Comparison of ENCODE assay signal across 12 mouse cellular contexts in the genomic region with DNA sequence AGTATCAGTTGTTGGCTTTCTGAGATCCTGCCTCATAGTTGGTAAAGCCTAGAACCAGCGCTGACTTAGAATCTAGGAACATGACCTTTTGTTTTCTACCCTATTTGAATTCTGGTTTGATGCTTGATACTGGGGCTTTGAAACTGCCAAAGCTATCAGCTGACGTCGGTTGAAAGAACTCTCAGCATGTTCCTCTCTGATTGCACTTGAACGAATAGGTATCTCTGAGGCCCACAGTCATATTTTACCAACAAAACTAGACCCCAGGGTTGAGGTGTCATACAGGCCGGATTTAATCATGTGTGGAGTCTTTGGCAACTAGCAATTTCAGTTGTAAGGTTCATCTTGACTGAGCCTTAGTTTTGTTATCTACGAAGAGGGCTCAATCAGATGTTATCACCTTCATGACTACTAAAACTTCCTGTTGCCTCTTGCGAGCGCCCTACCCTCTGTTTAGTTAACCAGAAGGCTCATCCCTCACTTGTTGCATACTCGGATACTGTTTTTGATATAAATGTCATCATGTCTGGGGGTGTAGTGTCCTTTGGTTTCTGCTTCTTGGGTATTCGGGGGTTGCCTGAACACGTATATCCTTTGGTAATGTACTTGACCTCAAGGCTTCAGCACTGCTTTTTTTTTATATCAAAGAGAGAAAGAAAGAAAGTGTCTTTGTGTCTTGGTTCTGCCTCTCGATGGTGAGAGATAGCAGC. TPM values are rescaled to one million over a fixed set of nuclear protein-coding genes. Genes with fewer than 3 reads are reported as not detected.
A peak's percentile ranks its signal among the peaks of the same experiment; 100 is the strongest.
DNase-seq lines count a peak whose midpoint lies in the region; ATAC-seq and TF ChIP-seq lines count a peak whose summit lies in the region.
"Had no signal": no experiment of that assay in that cellular context is flagged by ENCODE, and none has a peak within 500 bp of the region (broad histone marks: within the 10 kb centered on the region; RNA-seq: fewer than 3 reads in every experiment).

No protein-coding gene starts in this region.

- no peak for DNase-seq in embryonic facial prominence, embryonic 10.5 days (ENCODE audit: low spot score)
- DNase-seq in left cerebral cortex, adult 2 months (ENCODE audit: extremely low spot score in 1 of 2, low spot score in 2 of 2) = no peak
- DNase-seq in left cerebral cortex, adult 11 months (ENCODE audit: low spot score) = no peak
- peak; percentile 59 for DNase-seq in MEL (ENCODE audit: low read depth, low spot score)
- DNase-seq in liver, postnatal 0 days = no peak
- DNase-seq in forebrain, postnatal 0 days = no peak
- no peak for DNase-seq in hindbrain, embryonic 11.5 days (ENCODE audit: low spot score)
- DNase-seq: cerebellum, adult 11 months had no signal

- no peak for TF ChIP-seq RAD21 in MEL (IDR thresholded peaks at IDR 0.05; ENCODE audit: low read depth, low read length)

- WGBS in embryonic facial prominence, embryonic 15.5 days = 82% methylated on average over 12 of the region's 12 CpGs
- WGBS in embryonic facial prominence, embryonic 10.5 days = 90% methylated on average over 12 of the region's 12 CpGs
- 62% methylated on average over 12 of the region's 12 CpGs for WGBS in liver, postnatal 0 days (ENCODE audit: insufficient replicate concordance)
- 82% methylated on average over 12 of the region's 12 CpGs for WGBS in forebrain, postnatal 0 days
- WGBS in hindbrain, embryonic 11.5 days = 91% methylated on average over 12 of the region's 12 CpGs

- no peak for TF ChIP-seq CTCF in left cerebral cortex, adult 2 months (IDR thresholded peaks at IDR 0.05)
- TF ChIP-seq CTCF in MEL (IDR thresholded peaks at IDR 0.05 in 2 of 3, conservative IDR thresholded peaks at IDR 0.05 in 1 of 3; ENCODE audit: control insufficient read depth in 1 of 3, insufficient read depth in 1 of 3, low read depth in 2 of 3, low read length in 3 of 3, poor library complexity in 1 of 3, severe bottlenecking in 1 of 3) = no peak
- no peak for TF ChIP-seq CTCF in liver, postnatal 0 days (IDR thresholded peaks at IDR 0.05; ENCODE audit: low read depth)
- no peak for TF ChIP-seq CTCF in forebrain, postnatal 0 days (IDR thresholded peaks at IDR 0.05; ENCODE audit: low read depth)

- peaks cover 25% of the 10 kb centered on the region for H3K36me3 ChIP-seq in embryonic facial prominence, embryonic 15.5 days
- H3K36me3 ChIP-seq in embryonic facial prominence, embryonic 10.5 days (replicated peaks) = peaks cover 26% of the 10 kb centered on the region; the same call in 1 of the 2 replicates
- H3K36me3 ChIP-seq in MEL (ENCODE audit: control insufficient read depth in 1 of 2, insufficient read depth in 2 of 2, low read length in 2 of 2) = peaks cover 0 to 31% of the 10 kb centered on the region in 2 experiments; a peak in 3 of 4 replicates
- peaks cover 8% of the 10 kb centered on the region; the same call in 1 of the 2 replicates for H3K36me3 ChIP-seq in liver, postnatal 0 days (replicated peaks; ENCODE audit: insufficient read depth, low read length)
- H3K36me3 ChIP-seq in forebrain, postnatal 0 days (ENCODE audit: insufficient read depth) = peaks cover 21% of the 10 kb centered on the region
- no peaks in the 10 kb centered on the region for H3K36me3 ChIP-seq in hindbrain, embryonic 11.5 days (ENCODE audit: control insufficient read depth, insufficient read depth, low read length)

- intact Hi-C loops in left cerebral cortex, adult 2 months (cut with DNase I) = no loop called here

- H3K79me2 ChIP-seq in MEL (ENCODE audit: control insufficient read depth, insufficient read depth, low read length, poor library complexity) = no peaks in the 10 kb centered on the region

- no peak overlapping the region for H3K4me2 ChIP-seq in embryonic facial prominence, embryonic 15.5 days (replicated peaks)
- no peak overlapping the region for H3K4me2 ChIP-seq in liver, postnatal 0 days (ENCODE audit: low read depth, low read length)
- H3K4me2 ChIP-seq in forebrain, postnatal 0 days (ENCODE audit: low read depth) = no peak overlapping the region
- no peak overlapping the region for H3K4me2 ChIP-seq in hindbrain, embryonic 11.5 days (replicated peaks; ENCODE audit: low read depth, low read length)

- H3K9ac ChIP-seq in embryonic facial prominence, embryonic 15.5 days = no peak overlapping the region
- H3K9ac ChIP-seq in MEL (ENCODE audit: control insufficient read depth, low read depth, low read length, poor library complexity, severe bottlenecking) = no peak overlapping the region
- no peak overlapping the region for H3K9ac ChIP-seq in liver, postnatal 0 days (replicated peaks)
- H3K9ac ChIP-seq in forebrain, postnatal 0 days = no peak overlapping the region
- H3K9ac ChIP-seq in hindbrain, embryonic 11.5 days (ENCODE audit: low read depth, low read length) = no peak overlapping the region

- ATAC-seq in embryonic facial prominence, embryonic 15.5 days (ENCODE audit: insufficient number of reproducible peaks, low FRiP score, low TSS enrichment, low read depth) = no peak
- no peak for ATAC-seq in liver, postnatal 0 days
- ATAC-seq in forebrain, postnatal 0 days = no peak
- no peak for ATAC-seq in hindbrain, embryonic 11.5 days (ENCODE audit: low FRiP score)

- peak overlapping the region; percentile 28; the same call in 1 of the 2 replicates for H3K27ac ChIP-seq in embryonic facial prominence, embryonic 15.5 days (replicated peaks)
- no peak overlapping the region; the same call in 1 of the 2 replicates for H3K27ac ChIP-seq in embryonic facial prominence, embryonic 10.5 days (replicated peaks)
- peak overlapping the region; percentile 64 for H3K27ac ChIP-seq in left cerebral cortex, adult 2 months
- peak overlapping the region; percentile 28 for H3K27ac ChIP-seq in MEL (ENCODE audit: control insufficient read depth, low read depth, low read length)
- H3K27ac ChIP-seq in liver, postnatal 0 days (ENCODE audit: low read depth) = peak overlapping the region; percentile 55
- H3K27ac ChIP-seq in forebrain, postnatal 0 days (ENCODE audit: low read depth, low read length) = no peak overlapping the region
- H3K27ac ChIP-seq in hindbrain, embryonic 11.5 days (ENCODE audit: low read depth, low read length) = no peak overlapping the region

- H3K27me3 ChIP-seq in embryonic facial prominence, embryonic 15.5 days = no peaks in the 10 kb centered on the region
- H3K27me3 ChIP-seq in embryonic facial prominence, embryonic 10.5 days (replicated peaks; ENCODE audit: low read depth, poor library complexity, severe bottlenecking) = no peaks in the 10 kb centered on the region
- no peaks in the 10 kb centered on the region for H3K27me3 ChIP-seq in MEL (ENCODE audit: control insufficient read depth in 1 of 2, insufficient read depth in 2 of 2, low read length in 2 of 2)
- no peaks in the 10 kb centered on the region for H3K27me3 ChIP-seq in liver, postnatal 0 days (ENCODE audit: insufficient read depth, low read length)
- no peaks in the 10 kb centered on the region for H3K27me3 ChIP-seq in forebrain, postnatal 0 days (ENCODE audit: insufficient read depth, low read length)
- no peaks in the 10 kb centered on the region for H3K27me3 ChIP-seq in hindbrain, embryonic 11.5 days (ENCODE audit: control insufficient read depth, insufficient read depth, low read length)

- no peak for TF ChIP-seq POLR2A in MEL (IDR thresholded peaks at IDR 0.05; ENCODE audit: control insufficient read depth in 1 of 2, insufficient read depth in 1 of 2, low read depth in 1 of 2, low read length in 2 of 2, poor library complexity in 1 of 2)

- no peak overlapping the region for H3K4me3 ChIP-seq in embryonic facial prominence, embryonic 15.5 days (replicated peaks)
- no peak overlapping the region for H3K4me3 ChIP-seq in embryonic facial prominence, embryonic 10.5 days
- H3K4me3 ChIP-seq in left cerebral cortex, adult 2 months = no peak overlapping the region
- no peak overlapping the region for H3K4me3 ChIP-seq in MEL (ENCODE audit: control insufficient read depth in 1 of 2, insufficient read depth in 1 of 2, low read depth in 2 of 2, low read length in 2 of 2)
- H3K4me3 ChIP-seq in liver, postnatal 0 days (ENCODE audit: low read depth, low read length) = no peak overlapping the region
- no peak overlapping the region for H3K4me3 ChIP-seq in forebrain, postnatal 0 days (ENCODE audit: low read depth, low read length)
- H3K4me3 ChIP-seq in hindbrain, embryonic 11.5 days (ENCODE audit: low read depth, low read length) = no peak overlapping the region
- H3K4me3 ChIP-seq: myocyte had no signal

- TF ChIP-seq EP300 in MEL (IDR thresholded peaks at IDR 0.05; ENCODE audit: low read depth in 1 of 2, low read length in 2 of 2) = peak; percentile 52 to 54; a peak in 3 of 4 replicates
- TF ChIP-seq EP300 in liver, postnatal 0 days (IDR thresholded peaks at IDR 0.05; ENCODE audit: low read depth) = no peak

- no peaks in the 10 kb centered on the region for H3K9me3 ChIP-seq in embryonic facial prominence, embryonic 15.5 days (replicated peaks)
- no peaks in the 10 kb centered on the region for H3K9me3 ChIP-seq in embryonic facial prominence, embryonic 10.5 days
- H3K9me3 ChIP-seq in MEL (replicated peaks; ENCODE audit: insufficient read depth, low read length) = no peaks in the 10 kb centered on the region
- no peaks in the 10 kb centered on the region for H3K9me3 ChIP-seq in liver, postnatal 0 days (ENCODE audit: low read length)
- no peaks in the 10 kb centered on the region for H3K9me3 ChIP-seq in forebrain, postnatal 0 days (ENCODE audit: low read length)
- H3K9me3 ChIP-seq in hindbrain, embryonic 11.5 days (ENCODE audit: control insufficient read depth, low read length) = no peaks in the 10 kb centered on the region

- H3K4me1 ChIP-seq in embryonic facial prominence, embryonic 15.5 days = 0 out of 2 replicates have a peak, but pooled peaks cover 14% of the 10 kb centered on the region
- H3K4me1 ChIP-seq in embryonic facial prominence, embryonic 10.5 days = 0 out of 2 replicates have a peak, but pooled peaks cover 5% of the 10 kb centered on the region
- H3K4me1 ChIP-seq in MEL (ENCODE audit: control insufficient read depth in 1 of 2, insufficient read depth in 2 of 2, low read length in 2 of 2) = peaks cover 22 to 30% of the 10 kb centered on the region in 2 experiments
- H3K4me1 ChIP-seq in liver, postnatal 0 days (ENCODE audit: insufficient read depth) = peaks cover 6% of the 10 kb centered on the region; the same call in 1 of the 2 replicates
- no peaks in the 10 kb centered on the region for H3K4me1 ChIP-seq in forebrain, postnatal 0 days (ENCODE audit: insufficient read depth)
- no peaks in the 10 kb centered on the region for H3K4me1 ChIP-seq in hindbrain, embryonic 11.5 days (replicated peaks; ENCODE audit: control insufficient read depth, insufficient read depth, low read length)

RNA-seq across cellular contexts. Expression of a gene that starts 14.9 kb away (rescaled TPM):
- polyA plus RNA-seq in embryonic facial prominence, embryonic 15.5 days (2015; fragmentation: Nextera tagmentation; extraction: Ambion mirVana) = 13.1 and 14.0 TPM in 2 replicates
- polyA plus RNA-seq in embryonic facial prominence, embryonic 10.5 days (2016; fragmentation: Nextera tagmentation; extraction: Ambion mirVana) = 2.2 and 2.4 TPM in 2 replicates
- total RNA-seq in left cerebral cortex, adult 2 months (2021) = 1 to 10 TPM; 3.9 to 4.2 TPM
- total RNA-seq in MEL (2012; rRNA removed) = 6.6 and 7.1 TPM in 2 replicates
- 10 to 100 TPM in 1 of 2 experiments, not detected in 1; 11.8 TPM for polyA plus RNA-seq in MEL (2012; ENCODE audit: insufficient read depth in 1 of 2, insufficient read length in 2 of 2, low read depth in 1 of 2, low replicate concordance in 2 of 2, missing spikeins in 1 of 2)
- 1.8 and 2.0 TPM in 2 replicates for polyA plus RNA-seq in liver, postnatal 0 days (2015; fragmentation: Nextera tagmentation; extraction: Ambion mirVana)
- total RNA-seq in forebrain, postnatal 0 days (2014; rRNA removed) = 5.0 and 6.9 TPM in 2 replicates
- polyA plus RNA-seq in forebrain, postnatal 0 days (2015; fragmentation: Nextera tagmentation; extraction: Ambion mirVana) = 4.2 and 4.9 TPM in 2 replicates
- 2.1 and 3.4 TPM in 2 replicates for polyA plus RNA-seq in hindbrain, embryonic 11.5 days (2014; fragmentation: Nextera tagmentation; extraction: Ambion mirVana)

RNA-seq across cellular contexts. Expression of a gene that starts 16.6 kb away (rescaled TPM):
- polyA plus RNA-seq in embryonic facial prominence, embryonic 15.5 days (2015; fragmentation: Nextera tagmentation; extraction: Ambion mirVana) = 56.1 and 56.2 TPM in 2 replicates
- 27.4 and 31.0 TPM in 2 replicates for polyA plus RNA-seq in embryonic facial prominence, embryonic 10.5 days (2016; fragmentation: Nextera tagmentation; extraction: Ambion mirVana)
- total RNA-seq in left cerebral cortex, adult 2 months (2021) = 10 to 100 TPM; 35.3 to 36.6 TPM
- 26.3 and 27.4 TPM in 2 replicates for total RNA-seq in MEL (2012; rRNA removed)
- 10 to 100 TPM in 1 of 2 experiments, not detected in 1; 23.0 TPM for polyA plus RNA-seq in MEL (2012; ENCODE audit: insufficient read depth in 1 of 2, insufficient read length in 2 of 2, low read depth in 1 of 2, low replicate concordance in 2 of 2, missing spikeins in 1 of 2)
- 5.6 and 7.0 TPM in 2 replicates for polyA plus RNA-seq in liver, postnatal 0 days (2015; fragmentation: Nextera tagmentation; extraction: Ambion mirVana)
- 41.9 and 42.0 TPM in 2 replicates for total RNA-seq in forebrain, postnatal 0 days (2014; rRNA removed)
- 33.1 and 37.6 TPM in 2 replicates for polyA plus RNA-seq in forebrain, postnatal 0 days (2015; fragmentation: Nextera tagmentation; extraction: Ambion mirVana)
- polyA plus RNA-seq in hindbrain, embryonic 11.5 days (2014; fragmentation: Nextera tagmentation; extraction: Ambion mirVana) = 13.8 and 17.6 TPM in 2 replicates

RNA-seq across cellular contexts. Expression of a gene that starts 33.1 kb away (rescaled TPM):
- polyA plus RNA-seq in embryonic facial prominence, embryonic 15.5 days (2015; fragmentation: Nextera tagmentation; extraction: Ambion mirVana) = 0.20 and 0.21 TPM in 2 replicates
- not detected in 2 replicates for polyA plus RNA-seq in embryonic facial prominence, embryonic 10.5 days (2016; fragmentation: Nextera tagmentation; extraction: Ambion mirVana)
- total RNA-seq in left cerebral cortex, adult 2 months (2021) = not detected
- 11.2 and 15.4 TPM in 2 replicates for total RNA-seq in MEL (2012; rRNA removed)
- polyA plus RNA-seq in MEL (2012; ENCODE audit: insufficient read depth in 1 of 2, insufficient read length in 2 of 2, low read depth in 1 of 2, low replicate concordance in 2 of 2, missing spikeins in 1 of 2) = 10 to 100 TPM in 1 of 2 experiments, not detected in 1; 10.6 TPM
- 0.58 and 1.3 TPM in 2 replicates for polyA plus RNA-seq in liver, postnatal 0 days (2015; fragmentation: Nextera tagmentation; extraction: Ambion mirVana)
- total RNA-seq in forebrain, postnatal 0 days (2014; rRNA removed) = 0.05 TPM in 1 of 2 replicates, not detected in the other
- 0.13 and 0.14 TPM in 2 replicates for polyA plus RNA-seq in forebrain, postnatal 0 days (2015; fragmentation: Nextera tagmentation; extraction: Ambion mirVana)
- not detected in 2 replicates for polyA plus RNA-seq in hindbrain, embryonic 11.5 days (2014; fragmentation: Nextera tagmentation; extraction: Ambion mirVana)
- total RNA-seq: gastrocnemius, postnatal 14 days; layer of hippocampus, adult 18-20 months had no signal
- polyA plus RNA-seq: myocyte had no signal

RNA-seq across cellular contexts. Expression of a gene that starts 43.0 kb away (rescaled TPM):
- 50.5 and 57.7 TPM in 2 replicates for polyA plus RNA-seq in embryonic facial prominence, embryonic 15.5 days (2015; fragmentation: Nextera tagmentation; extraction: Ambion mirVana)
- polyA plus RNA-seq in embryonic facial prominence, embryonic 10.5 days (2016; fragmentation: Nextera tagmentation; extraction: Ambion mirVana) = 102 and 105 TPM in 2 replicates
- 10 to 100 TPM; 63.8 to 67.4 TPM for total RNA-seq in left cerebral cortex, adult 2 months (2021)
- 64.9 and 77.0 TPM in 2 replicates for total RNA-seq in MEL (2012; rRNA removed)
- 100 to 1,000 TPM in 1 of 2 experiments, 10 to 100 TPM in 1; 32.1 to 101 TPM for polyA plus RNA-seq in MEL (2012; ENCODE audit: insufficient read depth in 1 of 2, insufficient read length in 2 of 2, low read depth in 1 of 2, low replicate concordance in 2 of 2, missing spikeins in 1 of 2)
- polyA plus RNA-seq in liver, postnatal 0 days (2015; fragmentation: Nextera tagmentation; extraction: Ambion mirVana) = 8.5 and 8.8 TPM in 2 replicates
- total RNA-seq in forebrain, postnatal 0 days (2014; rRNA removed) = 46.7 and 54.4 TPM in 2 replicates
- 30.6 and 34.6 TPM in 2 replicates for polyA plus RNA-seq in forebrain, postnatal 0 days (2015; fragmentation: Nextera tagmentation; extraction: Ambion mirVana)
- 80.7 and 81.1 TPM in 2 replicates for polyA plus RNA-seq in hindbrain, embryonic 11.5 days (2014; fragmentation: Nextera tagmentation; extraction: Ambion mirVana)

RNA-seq across cellular contexts. Expression of a gene that starts 43.1 kb away (rescaled TPM):
- 14.4 and 16.6 TPM in 2 replicates for polyA plus RNA-seq in embryonic facial prominence, embryonic 15.5 days (2015; fragmentation: Nextera tagmentation; extraction: Ambion mirVana)
- polyA plus RNA-seq in embryonic facial prominence, embryonic 10.5 days (2016; fragmentation: Nextera tagmentation; extraction: Ambion mirVana) = 7.2 and 8.0 TPM in 2 replicates
- 10 to 100 TPM; 16.4 to 17.9 TPM for total RNA-seq in left cerebral cortex, adult 2 months (2021)
- 1.8 and 2.0 TPM in 2 replicates for total RNA-seq in MEL (2012; rRNA removed)
- 1 to 10 TPM in 1 of 2 experiments, not detected in 1; 2.9 TPM for polyA plus RNA-seq in MEL (2012; ENCODE audit: insufficient read depth in 1 of 2, insufficient read length in 2 of 2, low read depth in 1 of 2, low replicate concordance in 2 of 2, missing spikeins in 1 of 2)
- polyA plus RNA-seq in liver, postnatal 0 days (2015; fragmentation: Nextera tagmentation; extraction: Ambion mirVana) = 0.36 and 0.52 TPM in 2 replicates
- total RNA-seq in forebrain, postnatal 0 days (2014; rRNA removed) = 13.9 and 25.0 TPM in 2 replicates
- polyA plus RNA-seq in forebrain, postnatal 0 days (2015; fragmentation: Nextera tagmentation; extraction: Ambion mirVana) = 5.2 and 7.8 TPM in 2 replicates
- 2.7 and 3.5 TPM in 2 replicates for polyA plus RNA-seq in hindbrain, embryonic 11.5 days (2014; fragmentation: Nextera tagmentation; extraction: Ambion mirVana)

Comparison
In these comparisons a context has a peak if more than half of its experiments do, and no peak if none do; other contexts are left out.
1. H3K27ac ChIP-seq: peak in embryonic facial prominence, embryonic 15.5 days (single experiment), left cerebral cortex, adult 2 months (single experiment), MEL (single experiment) and liver, postnatal 0 days (single experiment); none in embryonic facial prominence, embryonic 10.5 days (single experiment), forebrain, postnatal 0 days (single experiment) and hindbrain, embryonic 11.5 days (single experiment).